Mouse (Mus musculus) right cerebral cortex, adult 18-20 months (tissue): ENCODE measurements at regions not wholly inside any gene's neighbourhood (a gene's known extent, or its start where the extent isn't known, plus 50 kb on each side); places are given as distances from the start of the nearest gene placed in this dataset.

Source experiments
- DNase-seq: peaks from one replicate; pipeline ENCODE4 v3.0.0; 2022; ENCODE audit warnings: mixed read lengths

DNA sequence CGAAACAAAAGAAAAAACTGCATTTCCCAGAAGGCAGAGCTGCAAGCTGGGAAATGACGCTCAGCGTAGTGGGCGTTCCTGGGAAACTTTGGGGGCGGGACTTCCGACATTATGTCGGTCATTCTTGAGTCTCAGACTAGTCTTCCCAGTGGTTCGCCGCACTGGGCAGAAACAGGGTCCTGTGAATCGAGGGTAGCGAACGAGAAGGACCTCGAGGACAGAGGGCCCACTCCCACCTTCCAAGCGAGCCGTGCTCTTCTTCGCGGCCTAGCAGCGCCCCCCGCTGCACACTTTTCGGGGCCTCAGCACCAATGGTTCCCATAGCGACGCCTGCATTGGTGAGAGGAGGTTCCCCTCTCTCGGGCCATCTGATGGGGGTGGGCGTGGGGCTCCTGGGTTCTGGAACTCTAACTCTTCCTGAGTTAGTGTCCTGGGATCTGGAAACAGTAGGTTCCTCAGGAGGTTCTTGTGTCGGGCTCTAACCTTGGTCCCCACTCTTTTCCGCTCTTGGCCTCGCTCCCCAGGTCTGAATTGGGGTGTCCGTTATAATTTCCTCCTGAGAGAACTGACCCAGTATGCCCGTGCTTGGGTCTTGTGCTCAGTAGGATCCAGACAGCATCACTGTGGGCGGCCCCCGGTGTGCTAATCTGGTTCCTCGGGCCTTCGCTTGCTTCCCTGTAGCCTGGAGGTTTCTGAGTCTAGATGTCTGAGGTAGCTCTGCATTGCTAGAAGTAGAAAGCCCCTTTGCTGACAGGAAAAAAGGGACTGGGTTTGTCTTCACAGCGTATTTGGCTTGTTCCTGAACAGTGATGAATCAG, 52.8 kb upstream of the Gramd1a start:
- DNase-seq: peak; percentile 78

DNA sequence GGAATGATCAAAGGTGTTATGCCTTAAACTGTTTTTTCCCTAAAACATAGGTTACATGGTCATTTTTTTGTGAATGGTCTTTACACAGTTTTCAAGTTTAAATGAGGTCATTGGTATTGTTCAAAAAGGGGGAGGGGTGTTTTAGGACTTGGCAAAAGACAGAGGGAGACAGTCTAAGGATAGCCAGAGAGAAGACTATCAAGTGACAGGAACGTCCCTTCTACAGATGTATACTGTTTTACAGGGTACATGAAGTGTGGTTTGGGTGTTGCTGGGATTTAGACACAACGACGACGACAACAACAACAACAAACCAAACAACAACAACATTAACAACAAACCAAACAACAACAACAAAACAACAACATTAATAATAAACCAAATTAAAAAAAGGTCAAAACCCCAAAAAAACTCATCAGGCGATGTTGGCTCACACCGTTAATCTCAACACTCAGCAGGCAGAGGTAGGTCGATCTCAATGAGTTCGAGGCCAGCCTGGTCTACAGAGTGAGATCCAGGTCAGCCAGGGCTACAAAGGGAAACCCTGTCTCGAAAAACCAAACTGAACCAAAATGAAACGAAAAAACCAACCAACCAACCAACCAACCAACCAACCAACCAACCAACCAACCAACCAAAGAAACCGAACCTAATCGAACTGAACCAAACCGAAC, 52.0 kb upstream of the Gramd1a start:
- DNase-seq: no peak
